Mouse (Mus musculus) CD4-positive, CD25-positive, alpha-beta regulatory T cell, adult 9 weeks (primary cell): ENCODE results near the gene Olfr1261. TPM values are rescaled to one million over a fixed set of nuclear protein-coding genes. Genes with fewer than 3 reads are reported as not detected.

ENCODE experiments used
- polyA plus RNA-seq: library from polyadenylated mRNA; unstranded; fragments of 100-300 nt; shearing (Covaris generic); gene quantifications from one replicate; pipeline ENCODE4 v1.2.1, GENCODE M21; 2017

Gene Olfr1261
- polyA plus RNA-seq = not detected

DNA sequence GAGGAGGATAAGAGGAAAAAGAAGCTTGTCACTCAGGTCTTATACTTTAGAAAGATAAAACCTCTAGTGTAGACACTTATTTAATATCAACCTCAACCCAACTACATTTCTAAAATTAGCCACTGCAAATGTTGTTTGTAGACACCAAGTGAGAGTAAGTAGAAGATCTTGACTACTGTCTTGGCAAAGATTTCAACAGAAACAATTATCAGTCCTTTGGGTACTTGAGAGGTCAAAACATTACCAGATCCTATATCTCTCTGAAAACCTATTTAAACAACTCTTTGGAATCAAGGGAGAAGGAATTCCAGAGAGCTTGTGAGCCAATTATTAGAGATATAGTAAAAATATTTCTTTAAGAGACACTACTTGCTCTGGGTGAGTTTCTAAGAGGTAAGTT lies at the start of gene Olfr1261:
Olfr1261 (plus strand) TSS at position 301 of the 400 bp plus-strand sequence.

DNA sequence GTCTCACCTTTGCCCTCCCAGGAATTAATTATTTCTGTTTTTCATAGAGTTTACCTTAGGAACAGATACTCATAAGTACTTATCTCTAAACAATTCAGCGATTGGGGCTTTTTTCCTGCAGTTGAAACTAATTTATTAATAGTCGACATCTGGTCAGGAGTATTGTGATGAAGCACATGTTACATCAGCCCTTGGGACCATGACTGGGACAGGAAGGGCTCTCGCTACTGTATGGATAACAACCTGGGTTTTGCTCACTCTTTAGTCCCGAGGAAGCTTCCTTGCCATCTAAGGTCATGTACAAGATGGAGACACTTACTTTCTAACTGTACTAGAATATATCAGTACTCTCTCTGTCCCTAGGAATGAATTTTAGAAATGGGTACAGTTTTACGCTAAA lies 42.5 kb upstream of the Olfr1261 start, which contains the start of gene Olfr1259:
Olfr1259 (minus strand) TSS at position 101 of the 400 bp plus-strand sequence.

DNA sequence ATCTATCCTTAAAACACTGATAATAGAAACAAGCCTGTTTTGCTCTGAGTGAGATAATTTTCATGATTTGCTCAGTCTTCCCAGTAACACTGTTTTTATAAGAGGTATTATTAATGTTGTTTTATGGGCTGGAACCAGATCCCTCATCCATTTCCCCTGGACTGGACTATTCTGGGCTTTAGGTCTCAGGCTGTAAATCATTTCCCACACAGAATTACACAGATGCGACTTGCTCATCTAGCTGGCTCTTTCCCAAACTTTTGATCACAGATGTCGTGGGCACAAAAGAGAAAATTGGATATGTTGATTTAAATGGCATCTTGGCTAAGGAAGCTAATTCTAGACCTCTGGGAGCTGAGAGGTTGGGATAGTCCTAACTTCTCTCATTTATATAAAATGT lies 16.8 kb upstream of the Olfr1261 start, which contains the start of gene Olfr1260:
Olfr1260 (plus strand) TSS at position 157 of the 400 bp plus-strand sequence.

DNA sequence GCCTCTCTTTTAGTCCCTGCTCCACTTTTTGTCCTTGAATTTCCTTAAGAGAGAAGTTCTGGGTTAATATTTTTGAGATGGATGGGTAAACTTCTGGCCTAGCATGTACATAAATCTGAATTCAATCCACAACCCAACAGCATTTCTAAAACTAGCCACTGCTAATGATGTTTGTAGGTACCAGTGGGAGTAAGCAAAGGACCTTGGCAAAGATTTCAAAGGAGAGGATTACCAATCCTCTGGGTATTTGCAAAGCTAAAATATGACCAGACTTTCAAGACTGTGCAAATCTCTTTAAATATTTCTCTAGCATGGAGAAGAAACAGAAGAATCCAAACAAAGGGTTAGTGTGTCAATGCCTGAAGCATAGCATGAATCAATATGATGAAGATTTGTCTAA lies 8.8 kb downstream of the Olfr1261 start, which contains the start of gene Olfr1262:
Olfr1262 (plus strand) TSS at position 301 of the 400 bp plus-strand sequence.

DNA sequence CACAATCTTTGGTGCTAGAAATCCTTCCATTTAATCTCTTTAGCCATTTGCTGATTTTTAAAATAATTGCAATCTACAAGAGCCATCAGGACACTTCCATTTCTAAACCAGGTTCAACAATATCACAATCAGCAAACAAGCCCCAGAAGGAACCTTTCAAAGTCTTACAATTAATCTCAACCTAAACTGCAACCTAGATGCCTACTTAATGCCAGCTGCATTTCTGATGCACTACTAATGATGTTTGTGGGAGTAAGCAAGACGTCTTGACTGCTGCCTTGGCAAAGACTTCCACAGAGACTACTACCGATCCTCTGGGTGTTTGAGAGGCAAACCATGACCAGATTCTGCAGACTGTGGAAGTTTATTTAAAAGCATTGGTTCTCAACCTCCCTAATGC lies 20.8 kb downstream of the Olfr1261 start, which contains the start of gene Olfr1263:
Olfr1263 (plus strand) TSS at position 301 of the 400 bp plus-strand sequence.

DNA sequence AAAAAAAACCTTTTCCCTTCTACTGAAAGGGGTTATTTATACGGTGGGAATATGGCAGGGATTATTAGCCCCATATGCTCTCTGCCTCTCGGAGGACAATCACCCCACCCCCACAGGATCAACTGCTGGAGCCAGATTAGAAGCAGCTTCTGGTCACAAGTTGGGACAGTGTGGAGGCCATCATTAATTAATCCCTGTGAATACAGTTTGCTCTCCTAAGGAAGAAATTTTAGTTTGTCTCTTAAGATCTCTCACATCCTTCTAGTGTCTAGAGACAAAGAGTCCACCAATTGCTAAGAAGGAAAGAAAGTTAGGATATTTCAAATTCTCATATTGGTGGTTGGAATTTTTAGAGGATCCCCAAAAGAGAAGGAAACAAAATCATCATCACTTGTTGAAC lies 34.5 kb downstream of the Olfr1261 start, which contains the start of gene Olfr1264:
Olfr1264 (minus strand) TSS at position 101 of the 400 bp plus-strand sequence.

DNA sequence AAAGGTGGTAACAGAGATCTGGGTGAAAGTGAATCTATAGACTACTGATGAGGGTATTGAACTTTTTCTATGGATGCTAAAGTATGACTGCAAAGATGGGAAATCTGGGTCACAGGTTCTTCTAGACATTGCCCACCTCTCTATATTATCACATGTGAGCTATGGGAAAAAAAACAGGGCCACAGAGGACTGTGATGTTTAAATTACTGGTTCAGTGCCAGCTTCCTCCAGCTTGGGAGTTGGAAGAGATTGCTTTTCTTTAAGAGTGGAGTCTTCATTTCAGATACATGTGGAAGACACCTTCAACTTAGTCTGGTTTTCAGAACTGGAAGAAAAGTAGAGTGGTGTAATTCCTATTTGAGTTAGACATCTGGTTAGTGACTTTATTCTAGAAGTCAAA lies 44.0 kb downstream of the Olfr1261 start, which contains the start of gene Olfr1265:
Olfr1265 (plus strand) TSS at position 301 of the 400 bp plus-strand sequence.

Other genes with a start within 250 kb of the Olfr1261 start
- gene Olfr1253, start 234.1 kb upstream of the Olfr1261 start, polyA plus RNA-seq = not detected
- gene Olfr1254, start 197.6 kb upstream of the Olfr1261 start, polyA plus RNA-seq = not detected
- not detected for gene Olfr1255, start 179.2 kb upstream of the Olfr1261 start, polyA plus RNA-seq
- gene Olfr1256, start 149.7 kb upstream of the Olfr1261 start, polyA plus RNA-seq = not detected
- not detected for gene Olfr48, start 143.0 kb upstream of the Olfr1261 start, polyA plus RNA-seq
- not detected for gene Olfr1257, start 112.8 kb upstream of the Olfr1261 start, polyA plus RNA-seq
- 0.04 TPM for gene Olfr1258, start 63.9 kb upstream of the Olfr1261 start, polyA plus RNA-seq
- gene Olfr1259, start 42.6 kb upstream of the Olfr1261 start, polyA plus RNA-seq = not detected
- not detected for gene Olfr1260, start 16.9 kb upstream of the Olfr1261 start, polyA plus RNA-seq
- not detected for gene Olfr1262, start 8.9 kb downstream of the Olfr1261 start, polyA plus RNA-seq
- gene Olfr1263, start 20.9 kb downstream of the Olfr1261 start, polyA plus RNA-seq = not detected
- not detected for gene Olfr1264, start 34.4 kb downstream of the Olfr1261 start, polyA plus RNA-seq
- not detected for gene Olfr1265, start 44.1 kb downstream of the Olfr1261 start, polyA plus RNA-seq
- gene Olfr140, start 72.4 kb downstream of the Olfr1261 start, polyA plus RNA-seq = not detected
- gene Olfr1269, start 130.2 kb downstream of the Olfr1261 start, polyA plus RNA-seq = not detected
- not detected for gene Olfr32, start 151.1 kb downstream of the Olfr1261 start, polyA plus RNA-seq
- not detected for gene Olfr1270, start 161.9 kb downstream of the Olfr1261 start, polyA plus RNA-seq
- gene Olfr1506, start 233.3 kb downstream of the Olfr1261 start, polyA plus RNA-seq = not detected